Mouse (Mus musculus) ES-E14 (cell line): ENCODE measurements around the gene Hdac4. TPM values are rescaled to one million over a fixed set of nuclear protein-coding genes. Genes with fewer than 3 reads are reported as not detected.

Experiments used
- DNase-seq: peaks from one replicate; pipeline ENCODE4 v3.0.0-alpha.2; 2013; ENCODE audit warnings: low read depth, low spot score
- H3K27ac ChIP-seq: 2 replicates; pipeline ENCODE4 v1.5.1; 2012; ENCODE audit warnings: low read depth, mild to moderate bottlenecking, low read length, moderate library complexity, mixed read lengths; ENCODE audit not compliant: poor library complexity, insufficient read depth, severe bottlenecking
- H3K36me3 ChIP-seq: 2 replicates; pipeline ENCODE4 v1.6.1; 2012; ENCODE audit warnings: mild to moderate bottlenecking, low read length, moderate library complexity, mixed read lengths; ENCODE audit not compliant: control insufficient read depth, poor library complexity, insufficient read depth, severe bottlenecking
- H3K4me1 ChIP-seq, 2 experiments: fragments of 150-350 bp in 1 of 2; sonication (generic) in 1 of 2; 2 replicates each; pipeline ENCODE4 v1.6.1; 2012; ENCODE audit warnings: low read length in 2 of 2, mild to moderate bottlenecking in 1 of 2, mixed read lengths in 1 of 2; ENCODE audit not compliant: control insufficient read depth in 2 of 2, insufficient read depth in 2 of 2, poor library complexity in 1 of 2
- H3K4me3 ChIP-seq, 2 experiments: fragments of 150-350 bp in 1 of 2; sonication (generic) in 1 of 2; 2 replicates each; pipeline ENCODE4 v1.5.1; 2012; ENCODE audit warnings: low read length in 2 of 2, low read depth in 1 of 2, mild to moderate bottlenecking in 1 of 2, mixed read lengths in 1 of 2; ENCODE audit not compliant: insufficient read depth in 1 of 2, poor library complexity in 1 of 2, severe bottlenecking in 1 of 2
- H3K9ac ChIP-seq: 2 replicates; pipeline ENCODE4 v1.6.1; 2012; ENCODE audit warnings: low read depth, mild to moderate bottlenecking, low read length, mixed read lengths; ENCODE audit not compliant: poor library complexity, insufficient read depth, severe bottlenecking
- H3K9me3 ChIP-seq: fragments of 150-350 bp; sonication (generic); 2 replicates; pipeline ENCODE4 v1.6.1; 2012; ENCODE audit warnings: low read depth, mild to moderate bottlenecking, low read length; ENCODE audit not compliant: control insufficient read depth, insufficient read depth
- CHD2 ChIP-seq: IDR thresholded peaks from 2 replicates; pipeline ENCODE4 v1.6.1; 2014; ENCODE audit warnings: mild to moderate bottlenecking, low read depth, low read length, inconsistent platforms
- HCFC1 ChIP-seq: IDR thresholded peaks from 2 replicates; pipeline ENCODE4 v1.6.1; 2012; ENCODE audit warnings: low read length, inconsistent platforms, borderline replicate concordance; ENCODE audit not compliant: insufficient read depth
- MAFK ChIP-seq: IDR thresholded peaks from 2 replicates; pipeline ENCODE4 v1.6.1; 2014; ENCODE audit warnings: mild to moderate bottlenecking, low read depth, low read length, inconsistent platforms; ENCODE audit not compliant: insufficient read depth
- ZC3H11A ChIP-seq: IDR thresholded peaks from 2 replicates; pipeline ENCODE4 v1.6.1; 2012; ENCODE audit warnings: low read depth, mild to moderate bottlenecking, inconsistent platforms, low read length, borderline replicate concordance
- ZNF384 ChIP-seq: IDR thresholded peaks from 2 replicates; pipeline ENCODE4 v1.6.1; 2012; ENCODE audit warnings: low read depth, low read length, inconsistent platforms
- in situ Hi-C, 2 experiments: fragments of 600-800 bp; cut with MboI; formaldehyde crosslinking; loops; one replicate each; pipeline ENCODE4 v1.15.1; 2025; ENCODE audit warnings: low sequenced_read_pairs in 2 of 2, inconsistent platforms in 1 of 2; ENCODE audit not compliant: unreplicated experiment in 2 of 2
- total RNA-seq: library from RNA; depleted of rRNA; stranded (reverse); fragments of 300-350 nt; gene quantifications from 2 replicates; pipeline ENCODE4 v1.2.3, GENCODE M21; 2012

Gene Hdac4
- total RNA-seq, 1 experiment = 24.1 TPM

DNA sequence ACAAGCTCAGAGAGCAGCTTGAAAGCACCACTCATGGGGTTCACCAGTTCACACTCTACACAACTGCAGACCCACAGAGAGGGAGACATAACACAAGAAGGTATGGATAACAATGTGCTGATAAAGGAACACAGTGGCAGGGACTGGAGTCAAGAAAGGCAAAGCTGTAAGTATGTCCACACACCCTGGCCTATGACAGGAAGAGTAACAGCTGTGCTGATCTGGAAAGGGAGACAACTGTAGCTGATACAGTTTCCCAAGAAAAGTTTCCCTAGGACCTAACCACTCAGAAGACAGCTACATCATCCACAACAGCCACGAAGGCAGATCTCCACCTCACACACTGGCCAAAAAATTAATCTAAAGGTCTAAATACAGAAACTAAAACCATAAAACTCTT, 68.1 kb downstream of the Hdac4 start:
- Histone ChIP-seq H3K9ac (no peak overlapping the region), H3K9me3 (no peaks in the 10 kb centered on the region), H3K36me3 (no peaks in the 10 kb centered on the region; the same call in 1 of the 2 replicates), H3K4me1 (peaks cover 2 to 4% of the 10 kb centered on the region in 2 experiments; a peak in 1 of 4 replicates), H3K27ac (no peak overlapping the region), H3K4me3 (peak overlapping the region in 1 of 2 experiments; percentile 15; a peak in 1 of 4 replicates)
- TF ChIP-seq HCFC1 (no peak), CHD2 (no peak), MAFK (no peak), ZNF384 (no peak)
- in situ Hi-C loops = no loop called here
- DNase-seq = no peak

DNA sequence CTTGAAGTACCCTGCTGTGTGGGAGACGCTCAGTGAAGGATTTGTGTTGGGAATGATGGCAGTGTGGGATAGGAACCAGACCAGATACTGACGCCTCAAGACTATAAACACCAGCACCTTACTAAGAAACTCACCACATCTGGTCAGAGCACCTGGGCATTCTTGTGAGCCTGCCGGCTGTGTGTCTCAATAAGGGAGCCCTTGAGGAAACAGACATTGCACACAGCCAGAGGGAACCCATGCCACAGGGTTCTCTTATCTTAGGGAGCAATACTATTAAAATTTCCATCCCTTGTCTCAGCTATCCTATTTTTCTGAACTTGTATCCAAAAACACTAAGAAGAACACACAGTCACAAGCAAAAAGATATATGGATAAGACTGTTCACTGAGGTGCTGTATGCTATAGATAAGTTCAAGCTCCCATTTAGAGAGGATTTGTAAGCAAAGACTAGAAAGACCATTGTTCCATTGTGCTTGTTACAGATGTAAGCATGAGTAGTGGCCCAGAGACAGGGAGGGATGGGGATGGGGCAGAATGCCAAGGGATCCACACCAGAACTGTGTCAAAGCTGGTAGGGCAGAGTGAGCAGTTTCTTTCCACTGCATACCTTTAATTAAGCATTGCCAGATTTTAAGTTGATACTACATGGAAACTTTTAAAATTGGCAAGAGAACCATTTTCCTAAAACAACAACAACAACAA, 70.8 kb downstream of the Hdac4 start:
- H3K36me3 ChIP-seq = no peaks in the 10 kb centered on the region; the same call in 1 of the 2 replicates
- peaks cover 7 to 10% of the 10 kb centered on the region in 2 experiments; a peak in 3 of 4 replicates for H3K4me1 ChIP-seq
- no peaks in the 10 kb centered on the region for H3K9me3 ChIP-seq
- TF ChIP-seq ZNF384 (no peak), ZC3H11A (no peak), MAFK (no peak), CHD2 (no peak), HCFC1 (no peak)
- no peak overlapping the region for H3K9ac ChIP-seq
- in situ Hi-C loops = no loop called here
- DNase-seq = no peak
- H3K27ac ChIP-seq = no peak overlapping the region
- H3K4me3 ChIP-seq = no peak overlapping the region

DNA sequence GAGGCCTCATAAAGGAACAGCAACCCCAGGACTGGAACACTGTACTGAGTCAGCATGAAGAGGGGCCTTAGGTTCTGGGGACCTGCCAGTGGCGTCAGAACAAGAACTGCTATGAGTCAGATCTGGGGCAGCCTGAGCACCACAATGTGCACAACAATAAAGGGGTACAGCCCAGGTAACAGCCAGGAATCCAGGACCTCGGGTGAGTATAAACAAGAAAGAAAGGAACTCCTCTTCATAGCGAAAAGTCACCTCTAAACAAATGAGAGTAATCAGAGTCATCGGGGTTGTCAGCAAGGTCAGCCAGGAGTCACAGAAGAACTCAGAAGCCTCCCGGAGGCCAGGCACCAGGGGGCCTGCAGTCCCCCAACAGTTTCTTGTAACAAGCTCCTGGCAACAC, 76.2 kb downstream of the Hdac4 start:
- in situ Hi-C loops = no loop called here
- TF ChIP-seq ZNF384 = no peak
- 0 out of 2 replicates have a peak, but pooled peaks have one; percentile 28 for TF ChIP-seq MAFK
- TF ChIP-seq CHD2 = no peak
- TF ChIP-seq HCFC1 = no peak
- no peak for TF ChIP-seq ZC3H11A
- H3K36me3 ChIP-seq = peaks cover 9% of the 10 kb centered on the region; the same call in 1 of the 2 replicates
- H3K4me1 ChIP-seq = peaks cover 8 to 15% of the 10 kb centered on the region in 2 experiments; a peak in 3 of 4 replicates
- H3K9ac ChIP-seq = no peak overlapping the region
- no peaks in the 10 kb centered on the region for H3K9me3 ChIP-seq
- H3K4me3 ChIP-seq = no peak overlapping the region
- H3K27ac ChIP-seq = peak overlapping the region; percentile 48; the same call in 1 of the 2 replicates
- DNase-seq = no peak

GRCm38 (mm10) chr1:92117597-92117996, 77.9 kb downstream of the Hdac4 start:
- Histone ChIP-seq H3K9me3 (no peaks in the 10 kb centered on the region), H3K4me1 (peaks cover 12 to 24% of the 10 kb centered on the region in 2 experiments), H3K4me3 (no peak overlapping the region), H3K9ac (no peak overlapping the region), H3K36me3 (peaks cover 9% of the 10 kb centered on the region; the same call in 1 of the 2 replicates), H3K27ac (no peak overlapping the region)
- DNase-seq = no peak
- TF ChIP-seq MAFK = no peak
- TF ChIP-seq ZC3H11A = no peak
- TF ChIP-seq ZNF384 = no peak
- TF ChIP-seq CHD2 = no peak
- no peak for TF ChIP-seq HCFC1
- in situ Hi-C loops = no loop called here
